Mouse (Mus musculus) G1E (cell line): ENCODE results near the gene Rspry1.

Experiments
- CTCF ChIP-seq: IDR thresholded peaks from 2 replicates; pipeline ENCODE4 v1.5.1; 2012; ENCODE audit warnings: low read depth, low read length, inconsistent platforms, mixed read lengths
- GATA1 ChIP-seq: IDR thresholded peaks from 2 replicates; pipeline ENCODE4 v1.6.1; 2012; ENCODE audit warnings: borderline replicate concordance, low read length, inconsistent platforms, mixed read lengths
- POLR2AphosphoS5 ChIP-seq: IDR thresholded peaks from 2 replicates; pipeline ENCODE4 v1.6.1; 2012; ENCODE audit warnings: low read depth, low read length, inconsistent platforms; ENCODE audit not compliant: insufficient replicate concordance

DNA sequence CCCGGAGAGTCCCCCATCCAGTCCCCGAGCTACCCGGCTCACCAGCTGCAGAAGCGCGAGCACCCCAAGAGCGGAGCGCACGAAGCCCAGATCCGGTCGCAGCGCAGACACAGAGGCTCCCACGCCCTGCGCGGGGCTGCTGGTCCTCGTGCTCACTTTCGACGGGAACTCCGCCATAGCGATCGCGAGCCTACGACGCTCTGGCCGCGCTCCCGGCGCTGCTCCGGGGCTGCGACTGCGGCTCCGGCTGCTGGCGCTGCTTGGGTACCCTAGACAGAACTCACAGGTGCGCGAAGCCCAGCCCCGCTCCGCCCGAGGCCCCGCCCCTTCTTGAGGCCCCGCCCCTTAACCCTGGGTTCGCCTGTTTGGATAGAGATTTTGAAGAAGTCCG is 94.3 kb downstream of the Rspry1 start, which contains the start of gene Pllp:
- TF ChIP-seq CTCF = no peak
- no peak for TF ChIP-seq POLR2AphosphoS5
- TF ChIP-seq GATA1 = no peak
